Mouse (Mus musculus): ENCODE measurements around the gene Inpp4a.

The Inpp4a gene

GRCm38 (mm10) chr1:37408678-37409077 is 109.0 kb downstream of the Inpp4a start:
- no peak for DNase-seq (ENCODE audit: low read depth, low spot score)

- no peak for DNase-seq (ENCODE audit: low read depth, low spot score)
These were observed 110.0 kb downstream of the Inpp4a start for GRCm38 (mm10) chr1:37409647-37410046.

- DNase-seq (ENCODE audit: low read depth, low spot score) = no peak
These were observed 115.7 kb downstream of the Inpp4a start for GRCm38 (mm10) chr1:37415394-37415793.

GRCm38 (mm10) chr1:37419420-37419819 is 119.8 kb downstream of the Inpp4a start:
- DNase-seq (ENCODE audit: low read depth, low spot score) = no peak

GRCm38 (mm10) chr1:37427144-37427875 is 127.6 kb downstream of the Inpp4a start:
- DNase-seq (ENCODE audit: low read depth, low spot score) = no peak

GRCm38 (mm10) chr1:37428911-37429310 is 129.2 kb downstream of the Inpp4a start:
- no peak for DNase-seq (ENCODE audit: low read depth, low spot score)

GRCm38 (mm10) chr1:37429366-37430296 is 130.0 kb downstream of the Inpp4a start, which contains the start of the genes Coa5 and Unc50:
Coa5 (minus strand) TSS chr1:37430103.
Unc50 (plus strand) TSS chr1:37430139.
- peak; percentile 97 for DNase-seq (ENCODE audit: low read depth, low spot score)

GRCm38 (mm10) chr1:37430297-37430840 is 130.7 kb downstream of the Inpp4a start:
- no peak for DNase-seq (ENCODE audit: low read depth, low spot score)

- DNase-seq (ENCODE audit: low read depth, low spot score) = no peak
These were observed 136.8 kb downstream of the Inpp4a start for GRCm38 (mm10) chr1:37436419-37436818.

- DNase-seq (ENCODE audit: low read depth, low spot score) = no peak
These were observed 143.5 kb downstream of the Inpp4a start for GRCm38 (mm10) chr1:37442848-37443835.

GRCm38 (mm10) chr1:37448361-37449095 is 148.9 kb downstream of the Inpp4a start:
- no peak for DNase-seq (ENCODE audit: low read depth, low spot score)

- no peak for DNase-seq (ENCODE audit: low read depth, low spot score)
These were observed 151.6 kb downstream of the Inpp4a start for GRCm38 (mm10) chr1:37451270-37451669.

GRCm38 (mm10) chr1:37457546-37457945 is 157.9 kb downstream of the Inpp4a start:
- DNase-seq (ENCODE audit: low read depth, low spot score) = no peak
